Mouse (Mus musculus) layer of hippocampus, adult 8-10 months (tissue): ENCODE results near the gene Spata6. TPM values are rescaled to one million over a fixed set of nuclear protein-coding genes. Genes with fewer than 3 reads are reported as not detected.

Source experiments
- DNase-seq, 2 experiments: peaks; one replicate each; pipeline ENCODE4 v3.0.0; 2022; ENCODE audit warnings: low spot score in 2 of 2
- total RNA-seq, 4 experiments: library from RNA; stranded (reverse); gene quantifications; 2 replicates each; pipeline ENCODE4 v1.2.4; 2022

Gene Spata6
- total RNA-seq, 4 experiments from 2014 or later: 3.1 to 9.5 (median 4.9) TPM

DNA sequence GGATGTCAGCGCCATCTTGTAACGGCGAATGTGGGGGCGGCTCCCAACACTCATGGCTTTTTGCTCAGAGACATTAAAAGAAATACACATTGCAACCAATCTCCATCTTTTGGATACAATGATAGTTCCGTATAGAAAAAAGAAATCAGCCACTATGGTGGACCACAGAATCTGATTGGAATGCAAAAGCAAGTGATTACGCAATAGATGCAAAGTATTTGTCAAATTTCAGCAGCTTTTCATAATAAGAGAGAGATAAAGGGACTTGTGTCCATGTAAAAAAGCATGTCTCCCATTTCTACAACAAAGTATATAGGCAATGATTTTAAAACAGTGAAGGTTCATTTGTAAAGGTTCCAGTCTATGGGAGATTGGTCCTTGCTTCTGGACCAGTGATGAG is 119.1 kb downstream of the Spata6 start:
- DNase-seq: no peak

DNA sequence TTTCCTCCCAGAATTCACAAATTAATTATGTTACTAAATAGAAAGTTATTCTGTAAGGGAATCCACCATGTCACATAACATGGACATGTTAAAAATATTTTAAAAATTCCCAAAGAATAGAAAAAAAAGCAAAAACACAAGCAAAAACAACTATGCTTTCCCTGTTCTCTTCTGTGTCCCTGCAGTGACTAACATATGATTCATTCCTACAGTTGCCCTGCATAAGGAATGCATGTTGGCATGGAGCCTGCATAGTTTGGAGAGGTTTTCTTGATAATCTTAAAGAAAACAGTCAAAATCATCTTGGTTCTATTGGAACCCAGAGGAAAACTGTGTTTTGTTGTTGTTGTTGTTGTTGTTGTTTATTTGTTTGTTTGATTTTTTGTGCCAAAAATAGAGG is 132.8 kb downstream of the Spata6 start:
- DNase-seq: no peak

DNA sequence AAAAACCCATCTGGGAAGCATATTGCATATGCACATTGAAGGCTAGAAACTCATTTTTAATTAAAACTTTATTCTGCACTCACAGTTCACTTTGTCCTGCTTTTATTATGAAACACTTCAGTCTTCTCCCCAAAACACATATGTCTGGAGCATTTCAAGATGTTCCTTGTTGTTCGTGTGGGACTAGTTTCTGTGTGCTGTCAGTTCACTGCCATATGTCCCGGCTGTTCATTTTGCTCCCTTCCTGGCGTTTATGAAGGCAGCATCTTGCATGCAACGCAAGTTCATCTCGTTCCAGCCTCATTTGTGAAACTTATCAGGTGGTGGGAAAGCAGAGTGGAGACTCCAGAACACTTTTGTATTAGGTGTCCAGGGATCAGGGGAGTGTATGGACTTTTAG is 146.9 kb downstream of the Spata6 start:
- peak; percentile 50 to 54 for DNase-seq

DNA sequence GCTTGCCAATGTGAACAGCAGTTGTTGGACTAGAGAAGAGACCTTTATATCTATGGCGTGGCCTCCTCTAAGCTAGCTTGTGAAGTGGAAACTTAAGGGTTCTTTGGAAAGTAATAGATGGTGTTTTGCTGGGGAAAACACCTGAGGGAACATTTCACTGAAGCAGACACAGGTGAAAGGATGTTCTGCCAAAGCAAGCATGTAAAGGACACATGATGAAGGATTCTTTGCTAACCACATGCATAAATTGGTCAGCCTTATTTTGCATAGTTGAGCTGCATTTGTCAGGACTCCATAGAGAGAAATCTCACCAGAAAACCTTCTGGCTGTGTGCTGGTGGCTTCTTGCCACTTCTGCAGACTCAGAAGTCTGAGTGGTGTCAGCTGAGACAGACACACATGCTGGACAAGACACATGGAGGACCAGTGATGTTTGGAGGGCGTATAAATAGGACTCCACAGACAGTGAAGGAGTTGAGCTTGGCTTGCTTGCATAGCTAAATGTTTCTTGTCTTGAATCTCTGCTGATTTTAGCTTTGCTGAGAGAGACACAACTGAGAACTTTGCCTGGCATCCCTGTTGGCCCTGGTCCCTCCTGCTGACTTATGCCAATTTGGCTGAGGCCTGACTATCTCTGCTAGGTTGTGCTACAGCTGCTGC is 148.1 kb downstream of the Spata6 start:
- no peak for DNase-seq

Other genes with a start within 250 kb of the Spata6 start
- gene Slc5a9, start 182.9 kb downstream of the Spata6 start, total RNA-seq: not detected
- gene Skint8, start 199.4 kb downstream of the Spata6 start, total RNA-seq: under 1 TPM in 1 of 4 experiments, not detected in 3; 0.14 TPM